ENCODE assay signal across 1 mouse cellular context in the genomic region with DNA sequence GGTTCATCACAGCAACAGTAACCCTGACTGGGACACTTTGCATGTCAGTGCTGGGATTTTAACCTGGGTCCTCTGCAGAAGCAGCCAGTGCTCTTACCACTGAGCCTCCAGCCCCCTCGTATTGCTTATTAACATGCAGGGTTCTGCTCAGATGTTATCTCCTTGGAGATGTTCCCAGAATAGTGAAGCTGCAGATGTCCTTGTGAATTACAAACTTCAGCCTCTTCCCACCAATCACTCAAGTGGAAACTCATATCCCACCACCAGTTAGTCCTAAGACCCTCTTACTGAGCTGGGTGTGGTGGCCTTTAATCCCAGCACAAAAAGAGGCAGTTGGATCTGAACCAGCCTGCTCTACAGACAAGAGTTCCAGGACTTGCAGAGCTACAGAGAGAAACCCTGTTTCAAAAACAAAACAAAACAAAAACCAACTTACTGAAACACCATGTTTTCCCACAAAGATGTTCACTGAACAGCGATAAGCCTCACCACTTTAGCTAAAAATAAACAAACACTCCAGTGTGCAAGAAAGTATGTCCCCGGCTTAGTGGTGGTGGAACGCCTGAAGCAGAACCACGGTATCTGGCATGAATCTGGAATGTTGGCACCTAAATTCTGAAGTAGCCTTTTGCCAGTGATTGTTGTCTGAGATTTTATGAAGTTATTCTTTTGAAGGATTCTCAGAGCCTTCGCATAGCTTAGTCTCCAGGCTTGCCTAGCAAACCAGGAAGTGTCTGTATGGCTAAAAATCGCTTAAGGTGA.
A peak's percentile ranks its signal among the peaks of the same experiment; 100 is the strongest.
TF ChIP-seq lines count a peak whose summit lies in the region.

No protein-coding gene starts in this region.

TF ChIP-seq in MEL, 35 proteins besides CTCF, POLR2A, EP300 and RAD21:
- peak; percentile 49; the same call in 1 of the 2 replicates for TF ChIP-seq ELF1 (IDR thresholded peaks at IDR 0.05; ENCODE audit: low read depth, low read length)
- no peak for TF ChIP-seq MEF2A (IDR thresholded peaks at IDR 0.05; ENCODE audit: extremely low read depth, insufficient replicate concordance, low read depth, low read length, poor library complexity, severe bottlenecking)
TF ChIP-seq in MEL: peak in this region for 1.
